8 mouse cellular contexts compared by ENCODE assay signal in the genomic region with DNA sequence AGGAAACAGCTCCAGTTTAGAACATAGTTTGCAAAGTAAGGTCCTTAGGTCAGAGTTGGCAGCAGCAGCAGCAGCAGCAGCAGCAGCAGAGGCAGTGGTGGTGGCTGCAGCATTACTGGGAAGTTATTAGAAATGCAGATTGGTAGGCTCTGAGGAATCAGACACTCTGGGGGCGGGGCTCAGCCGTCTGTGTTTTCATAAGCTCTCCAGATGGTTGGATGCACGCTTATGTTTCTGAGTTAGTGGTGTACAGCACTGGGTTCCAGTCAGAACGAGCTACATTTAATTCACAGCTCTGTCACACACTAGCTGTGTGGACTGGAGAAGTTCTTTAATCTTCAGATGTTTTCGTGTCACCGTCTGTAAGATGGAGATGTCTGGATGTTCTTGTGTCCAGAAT.
DNase-seq lines count a peak whose midpoint lies in the region.

No protein-coding gene starts in this region.

- H3K27me3 ChIP-seq in hindbrain, embryonic 10.5 days (ENCODE audit: insufficient read depth, poor library complexity, severe bottlenecking) = no peaks in the 10 kb centered on the region

- H3K4me1 ChIP-seq in hindbrain, embryonic 10.5 days (replicated peaks) = peaks cover 13% of the 10 kb centered on the region

- 59% methylated on average over 6 of the region's 6 CpGs for WGBS in hindbrain, embryonic 10.5 days

- H3K27ac ChIP-seq in hindbrain, embryonic 10.5 days = no peak overlapping the region

- intact Hi-C loops in left cerebral cortex, postnatal 25 days (cut with DNase I) = no loop called here
- intact Hi-C loops in heart, postnatal 36 days (cut with DNase I) = no loop called here

- no peak overlapping the region for H3K4me3 ChIP-seq in hindbrain, embryonic 10.5 days

- no peaks in the 10 kb centered on the region for H3K36me3 ChIP-seq in hindbrain, embryonic 10.5 days

- no peaks in the 10 kb centered on the region for H3K9me3 ChIP-seq in hindbrain, embryonic 10.5 days

- DNase-seq in kidney, postnatal 14 days = peak; percentile 1
- no peak for DNase-seq in kidney, adult 8-10 months
- peak; percentile 27 for DNase-seq in hindbrain, embryonic 10.5 days (ENCODE audit: low spot score)
- peak; percentile 37 to 87 for DNase-seq in left cerebral cortex, postnatal 25 days (ENCODE audit: low spot score in 2 of 2)
- peak; percentile 51 for DNase-seq in right cerebral cortex, adult 2 months (ENCODE audit: low spot score in 2 of 2)
- no peak for DNase-seq in heart, postnatal 36 days
- DNase-seq in natural killer cell, adult 2 months (ENCODE audit: low spot score in 2 of 2) = no peak
- no peak for DNase-seq in adrenal gland, adult 8-10 months

Comparison
In these comparisons a context has a peak if more than half of its experiments do, and no peak if none do; other contexts are left out.
1. DNase-seq: peak in kidney, postnatal 14 days (single experiment), hindbrain, embryonic 10.5 days (single experiment), left cerebral cortex, postnatal 25 days (2 of 2) and right cerebral cortex, adult 2 months (2 of 2); none in kidney, adult 8-10 months (0 of 2), heart, postnatal 36 days (0 of 2), natural killer cell, adult 2 months (0 of 2) and adrenal gland, adult 8-10 months (single experiment).